Mouse (Mus musculus) gastrocnemius, postnatal 25 days (tissue): ENCODE data around the gene St6galnac3. TPM values are rescaled to one million over a fixed set of nuclear protein-coding genes. Genes with fewer than 3 reads are reported as not detected.

Experiments used
- DNase-seq: peaks from one replicate; pipeline ENCODE4 v3.0.0; 2022
- total RNA-seq, 2 experiments: library from RNA; stranded (reverse); gene quantifications; 1 replicate in 1 of 2; 2 replicates in 1 of 2; pipeline ENCODE4 v1.2.3; 2021

The St6galnac3 gene
- total RNA-seq, 2 experiments from 2014 or later, result 2.3 to 2.8 TPM

GRCm38 (mm10) chr3:153344979-153345378 is 380.0 kb downstream of the St6galnac3 start:
- no peak for DNase-seq

DNA sequence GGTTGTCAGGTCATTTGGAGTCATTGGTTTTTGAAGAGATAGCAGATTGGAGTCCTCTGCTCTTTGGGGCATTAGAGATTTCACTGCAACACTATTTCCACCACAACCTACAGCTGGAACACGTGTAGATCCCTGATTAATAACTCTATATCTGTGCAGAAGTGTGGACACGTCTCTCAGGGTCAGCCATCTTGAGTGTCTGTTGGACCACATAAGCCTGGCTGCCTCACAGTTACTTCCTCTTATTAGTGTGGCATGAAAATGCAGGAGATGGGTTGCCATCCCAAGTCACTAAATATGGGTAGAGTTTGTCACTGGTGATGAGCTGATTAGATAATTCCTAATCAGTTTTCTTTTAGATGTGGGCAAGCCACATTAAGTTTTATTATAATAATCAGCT is 385.0 kb downstream of the St6galnac3 start:
- DNase-seq, result no peak

DNA sequence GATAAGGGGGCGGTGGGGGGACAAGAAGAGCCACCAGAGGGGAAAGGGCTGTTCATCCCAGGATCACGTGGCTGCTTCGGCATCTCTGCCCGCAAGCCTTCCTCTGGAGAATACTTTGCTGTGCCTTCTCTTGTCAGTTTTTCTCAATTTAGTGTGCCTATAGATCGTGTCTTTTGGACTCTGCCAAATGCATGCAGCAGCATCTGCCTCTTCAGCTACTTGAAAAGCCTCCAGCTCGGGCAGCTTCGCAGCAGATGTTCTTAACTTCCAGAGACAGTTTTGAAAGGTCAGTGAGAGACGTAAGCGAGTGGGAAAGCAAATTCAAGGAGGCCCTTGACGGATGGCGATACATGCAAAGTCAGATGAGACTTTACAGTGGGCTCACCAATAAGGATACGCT is 385.9 kb downstream of the St6galnac3 start:
- no peak for DNase-seq

- no peak for DNase-seq
These were observed 387.2 kb downstream of the St6galnac3 start for GRCm38 (mm10) chr3:153337779-153338178.

DNA sequence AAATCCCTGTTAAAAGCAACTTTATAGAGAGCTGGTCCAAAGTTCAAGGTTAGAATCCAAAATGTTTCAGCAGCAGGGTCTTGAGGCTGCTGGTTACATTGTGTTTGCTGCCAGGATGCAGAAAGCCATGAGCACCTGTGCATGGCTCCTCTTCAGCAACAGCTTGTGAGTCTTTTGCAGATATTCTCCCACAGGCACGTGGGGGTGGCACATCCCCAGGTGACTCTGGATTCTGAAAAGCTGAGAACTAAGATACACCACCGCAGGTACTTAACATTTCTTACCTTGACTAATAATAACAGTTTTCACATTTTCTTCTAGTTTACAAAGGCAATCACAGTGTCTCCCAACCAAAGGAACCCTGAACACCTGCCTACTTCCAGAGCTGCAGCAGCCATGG is 387.8 kb downstream of the St6galnac3 start:
- no peak for DNase-seq

GRCm38 (mm10) chr3:153334152-153334825 is 390.7 kb downstream of the St6galnac3 start:
- DNase-seq, result no peak

DNA sequence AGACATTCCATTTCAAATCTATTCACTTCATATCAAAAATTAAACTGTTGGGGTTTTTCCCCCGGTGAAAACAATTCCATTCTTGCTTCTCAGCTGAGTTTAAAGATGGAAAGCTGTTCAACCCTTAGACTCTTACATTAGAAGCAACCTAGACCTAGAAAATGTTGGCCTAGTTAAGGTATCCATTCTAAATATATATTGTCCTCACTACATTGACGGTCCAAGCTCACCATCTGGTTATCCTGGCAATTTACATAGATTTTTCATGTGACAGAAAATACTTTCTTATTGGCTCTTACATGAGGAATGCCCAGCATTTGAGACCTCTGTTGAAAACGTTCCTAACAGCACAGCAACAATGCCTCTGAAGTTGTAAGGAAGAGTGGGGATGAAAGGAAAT is 400.7 kb downstream of the St6galnac3 start:
- no peak for DNase-seq

GRCm38 (mm10) chr3:153323446-153323845 is 401.5 kb downstream of the St6galnac3 start:
- DNase-seq, result no peak

- no peak for DNase-seq
These were observed 411.4 kb downstream of the St6galnac3 start for GRCm38 (mm10) chr3:153313583-153313982.

DNA sequence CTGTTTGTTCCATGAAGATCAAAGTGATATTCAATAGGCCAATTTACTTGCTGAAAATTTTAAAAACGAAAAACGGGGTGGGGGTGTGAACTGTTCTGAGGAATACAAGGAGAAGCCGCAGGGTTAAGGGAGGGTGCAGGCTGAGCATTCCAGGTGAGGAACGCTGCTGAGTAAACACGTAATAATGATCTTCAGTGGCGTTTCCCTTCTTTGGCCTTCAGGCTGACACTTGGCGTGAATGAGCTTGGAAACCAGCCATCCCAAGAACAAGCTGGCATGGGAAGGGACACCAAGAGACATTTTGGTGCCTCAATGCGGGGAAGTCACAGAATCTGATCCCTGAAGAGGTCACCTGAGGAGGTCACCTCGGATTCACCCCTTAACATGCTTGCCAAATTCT is 411.8 kb downstream of the St6galnac3 start:
- no peak for DNase-seq

- DNase-seq, result no peak
These were observed 413.0 kb downstream of the St6galnac3 start for GRCm38 (mm10) chr3:153312006-153312405.

DNA sequence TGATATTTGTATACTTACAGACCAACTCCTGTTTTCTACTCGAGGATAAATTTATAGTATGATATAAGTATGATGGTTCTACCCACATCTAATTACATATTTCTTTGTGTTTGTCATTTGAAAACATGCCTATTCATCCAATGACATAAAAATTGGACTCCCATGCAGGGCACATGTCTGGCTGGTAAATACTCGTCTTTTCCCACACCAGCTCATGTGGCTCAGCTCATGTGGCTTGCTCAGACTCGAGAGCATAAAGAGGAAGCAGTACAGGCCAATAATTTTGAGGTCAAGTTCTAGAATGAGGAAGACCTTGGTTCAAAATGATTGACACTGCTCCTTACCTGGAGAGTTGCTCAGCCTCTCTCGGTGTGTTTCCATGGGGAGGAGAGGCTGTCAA is 416.6 kb downstream of the St6galnac3 start:
- no peak for DNase-seq

GRCm38 (mm10) chr3:153305153-153305552 is 419.8 kb downstream of the St6galnac3 start:
- DNase-seq, result no peak

DNA sequence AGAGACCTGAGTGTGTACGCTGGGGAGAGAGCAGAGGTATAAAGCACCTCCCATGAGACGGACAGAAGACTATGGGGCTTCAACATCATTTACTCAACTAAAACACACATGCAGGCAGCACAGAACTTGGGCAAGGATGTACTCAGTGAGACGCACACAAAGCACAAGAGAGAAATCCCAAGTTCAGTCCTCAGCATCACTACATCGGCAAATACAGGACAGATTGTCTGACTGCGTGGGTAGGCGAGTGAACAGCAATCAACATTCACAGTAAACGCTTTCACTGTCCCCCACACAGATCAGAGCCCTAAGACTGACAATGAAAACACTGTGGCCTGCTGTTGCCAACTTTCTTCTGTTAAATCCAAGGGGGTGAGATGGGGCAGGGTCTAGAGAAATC is 422.6 kb downstream of the St6galnac3 start:
- DNase-seq, result no peak

- no peak for DNase-seq
These were observed 428.5 kb downstream of the St6galnac3 start for GRCm38 (mm10) chr3:153296375-153297068.

DNA sequence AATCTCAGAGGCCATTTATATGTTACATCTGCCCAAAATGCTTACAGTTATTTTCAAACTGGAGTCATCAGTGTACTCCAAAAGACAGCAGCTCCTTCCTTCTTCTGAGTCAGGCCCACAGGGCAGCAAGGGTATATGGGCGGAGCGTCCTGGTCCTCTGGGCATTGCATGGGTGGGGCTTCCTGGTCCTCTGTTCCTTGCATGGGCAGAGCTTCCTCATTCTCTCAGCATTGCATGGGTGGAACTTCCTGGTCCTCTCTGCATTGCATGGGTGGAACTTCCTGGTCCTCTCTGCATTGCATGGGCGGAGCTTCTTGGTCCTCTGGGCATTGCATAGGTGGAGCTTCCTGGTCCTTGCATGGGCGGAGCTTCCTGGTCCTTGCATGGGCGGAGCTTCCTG is 432.1 kb downstream of the St6galnac3 start:
- no peak for DNase-seq

DNA sequence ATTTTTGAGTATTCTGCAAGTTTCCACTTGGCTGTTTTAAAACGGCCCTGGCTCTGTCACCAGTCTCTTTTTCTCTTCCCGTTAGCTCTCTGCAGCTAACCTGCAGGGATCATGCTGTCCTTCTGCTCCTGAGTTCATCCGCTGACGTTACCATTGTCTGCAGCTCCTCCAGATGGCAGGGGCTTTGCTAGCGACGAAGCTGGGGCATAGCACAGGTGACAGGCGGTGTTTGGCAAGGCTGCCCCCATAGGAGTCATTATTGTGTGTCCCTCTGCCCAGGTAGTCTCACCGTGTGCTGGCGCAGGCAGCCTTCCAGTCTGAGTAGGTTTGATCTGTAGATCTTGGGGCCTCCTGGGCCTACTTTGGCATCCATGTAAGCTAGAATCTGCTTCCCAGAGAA is 432.6 kb downstream of the St6galnac3 start:
- DNase-seq, result no peak

DNA sequence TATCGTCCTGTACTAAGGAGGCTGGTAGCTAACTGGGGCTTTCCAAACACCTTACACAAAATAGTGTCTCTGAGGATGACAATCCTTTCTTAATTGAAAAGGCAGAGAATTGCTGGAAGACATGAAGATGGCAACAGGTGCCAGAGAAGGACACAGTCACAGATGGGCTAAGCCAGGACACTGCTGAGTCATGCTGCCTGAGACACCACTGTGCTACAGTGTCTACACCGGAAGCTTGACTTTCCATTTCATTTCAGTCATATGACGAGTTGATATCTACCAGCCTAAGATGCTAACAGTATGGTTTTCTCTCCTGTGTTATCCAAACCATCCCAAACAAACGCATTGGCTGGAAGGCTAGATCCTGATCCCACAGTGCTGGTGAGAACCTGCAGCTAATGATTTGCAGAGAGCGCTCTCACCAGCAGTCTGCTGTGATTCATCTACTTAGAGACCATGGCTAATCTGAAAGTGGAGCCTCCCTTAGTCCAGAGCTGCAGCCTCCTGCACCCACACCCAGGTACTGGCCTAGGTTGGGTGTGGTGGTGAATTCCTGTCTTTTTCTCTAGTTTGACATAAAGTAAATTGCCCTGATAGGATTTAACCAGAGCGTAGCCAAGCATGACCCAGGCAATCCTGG is 433.4 kb downstream of the St6galnac3 start:
- DNase-seq, result no peak

DNA sequence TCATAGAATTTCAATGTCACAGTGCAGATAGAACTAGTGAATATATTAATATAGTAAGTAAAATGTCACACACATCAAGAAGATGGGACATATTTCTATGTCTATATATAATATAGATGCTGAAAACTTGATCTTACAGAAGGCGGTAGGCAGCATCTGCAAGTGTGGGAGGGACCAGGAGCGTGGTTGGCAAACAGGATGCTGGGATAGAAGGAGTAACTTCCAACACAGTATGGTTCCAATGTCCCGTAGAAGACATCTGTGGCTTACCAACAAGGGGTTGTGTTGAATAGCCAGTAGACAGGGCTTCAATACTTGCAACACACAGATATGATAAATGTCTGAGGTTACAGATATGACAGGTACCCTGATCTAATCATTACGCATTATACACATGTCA is 435.0 kb downstream of the St6galnac3 start:
- DNase-seq, result no peak

DNA sequence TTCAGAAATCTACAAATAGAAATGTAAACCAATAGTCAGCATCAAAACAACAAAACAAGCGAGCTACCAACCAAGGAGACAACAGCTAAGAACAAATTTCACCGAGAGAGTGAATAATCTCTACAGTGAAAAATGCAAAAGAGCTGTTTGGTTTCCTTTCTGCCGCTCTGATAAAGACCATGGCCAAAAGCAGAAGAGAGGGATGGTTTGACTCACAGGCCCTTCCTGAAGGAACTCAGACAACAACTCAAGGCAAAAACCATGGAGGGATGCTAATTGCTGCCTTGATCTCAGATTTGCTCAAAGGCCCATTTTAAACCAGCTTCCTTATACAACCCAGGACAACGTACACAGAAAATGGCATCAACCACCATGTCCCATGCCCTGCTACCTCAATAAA is 437.4 kb downstream of the St6galnac3 start:
- no peak for DNase-seq

GRCm38 (mm10) chr3:153287081-153287480 is 437.9 kb downstream of the St6galnac3 start:
- DNase-seq, result no peak

- DNase-seq, result no peak
These were observed 442.7 kb downstream of the St6galnac3 start for GRCm38 (mm10) chr3:153282123-153282765.

DNA sequence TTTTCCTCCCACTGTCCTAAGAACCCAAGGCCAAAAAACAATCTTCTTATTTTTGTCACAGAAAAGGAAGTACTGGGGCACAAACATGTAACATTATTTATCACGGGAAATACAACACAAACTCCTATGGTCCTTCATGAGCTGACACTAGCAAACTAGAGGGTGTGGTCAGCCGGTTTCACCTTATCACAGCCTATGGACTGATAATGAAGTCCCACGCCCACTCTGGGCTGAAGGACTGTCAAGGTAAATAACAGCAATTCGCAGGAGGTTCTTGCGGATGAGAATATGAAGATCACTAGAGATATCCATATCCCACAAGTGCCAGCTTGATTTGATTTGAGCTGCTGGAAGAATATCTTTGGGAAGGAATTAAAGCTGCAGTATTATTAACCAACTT is 446.7 kb downstream of the St6galnac3 start:
- DNase-seq, result no peak
